Mouse (Mus musculus) ES-Bruce4 (cell line): ENCODE data around the gene Grin1. TPM values are rescaled to one million over a fixed set of nuclear protein-coding genes. Genes with fewer than 3 reads are reported as not detected.

ENCODE experiments used
- H3K27ac ChIP-seq: 2 replicates; pipeline ENCODE4 v1.5.1; 2012; ENCODE audit warnings: low read length, inconsistent platforms; ENCODE audit not compliant: insufficient read depth
- H3K27me3 ChIP-seq: 2 replicates; pipeline ENCODE4 v1.6.1; 2012; ENCODE audit warnings: mild to moderate bottlenecking, low read length, inconsistent platforms; ENCODE audit not compliant: control insufficient read depth, poor library complexity, insufficient read depth, severe bottlenecking
- H3K36me3 ChIP-seq: 2 replicates; pipeline ENCODE4 v1.6.1; 2012; ENCODE audit warnings: inconsistent platforms, mild to moderate bottlenecking, low read length, moderate library complexity; ENCODE audit not compliant: control insufficient read depth, poor library complexity, insufficient read depth, severe bottlenecking
- H3K4me1 ChIP-seq: one replicate; pipeline ENCODE4 v1.8.1; 2011; ENCODE audit warnings: low read length; ENCODE audit not compliant: control insufficient read depth, insufficient read depth
- H3K4me3 ChIP-seq: 2 replicates; pipeline ENCODE4 v1.5.1; 2011; ENCODE audit warnings: low read depth, mild to moderate bottlenecking, low read length
- H3K9ac ChIP-seq: 2 replicates; pipeline ENCODE4 v1.6.1; 2012; ENCODE audit warnings: low read depth, mild to moderate bottlenecking, inconsistent platforms; ENCODE audit not compliant: poor library complexity, severe bottlenecking
- H3K9me3 ChIP-seq: replicated peaks from 2 replicates; pipeline ENCODE4 v1.6.1; 2012; ENCODE audit warnings: mild to moderate bottlenecking, low read length, inconsistent platforms; ENCODE audit not compliant: control insufficient read depth, poor library complexity, insufficient read depth, severe bottlenecking
- CTCF ChIP-seq: IDR thresholded peaks from one replicate; pipeline ENCODE4 v1.8.1; 2011; ENCODE audit warnings: low read depth, low read length
- EP300 ChIP-seq: IDR thresholded peaks from 2 replicates; pipeline ENCODE4 v1.6.1; 2011; ENCODE audit warnings: low read depth, low read length; ENCODE audit not compliant: insufficient read depth
- POLR2A ChIP-seq: IDR thresholded peaks from one replicate; pipeline ENCODE4 v1.8.1; 2011; ENCODE audit warnings: low read length; ENCODE audit not compliant: insufficient read depth
- polyA plus RNA-seq: library from polyadenylated mRNA; stranded (reverse); fragments of >200 nt; gene quantifications from 2 replicates; pipeline ENCODE4 v1.2.4, GENCODE M21; 2011; ENCODE audit warnings: low read depth; ENCODE audit not compliant: missing spikeins, insufficient read depth, insufficient read length

Gene Grin1
- 2.7 and 4.2 TPM in 2 replicates for polyA plus RNA-seq

DNA sequence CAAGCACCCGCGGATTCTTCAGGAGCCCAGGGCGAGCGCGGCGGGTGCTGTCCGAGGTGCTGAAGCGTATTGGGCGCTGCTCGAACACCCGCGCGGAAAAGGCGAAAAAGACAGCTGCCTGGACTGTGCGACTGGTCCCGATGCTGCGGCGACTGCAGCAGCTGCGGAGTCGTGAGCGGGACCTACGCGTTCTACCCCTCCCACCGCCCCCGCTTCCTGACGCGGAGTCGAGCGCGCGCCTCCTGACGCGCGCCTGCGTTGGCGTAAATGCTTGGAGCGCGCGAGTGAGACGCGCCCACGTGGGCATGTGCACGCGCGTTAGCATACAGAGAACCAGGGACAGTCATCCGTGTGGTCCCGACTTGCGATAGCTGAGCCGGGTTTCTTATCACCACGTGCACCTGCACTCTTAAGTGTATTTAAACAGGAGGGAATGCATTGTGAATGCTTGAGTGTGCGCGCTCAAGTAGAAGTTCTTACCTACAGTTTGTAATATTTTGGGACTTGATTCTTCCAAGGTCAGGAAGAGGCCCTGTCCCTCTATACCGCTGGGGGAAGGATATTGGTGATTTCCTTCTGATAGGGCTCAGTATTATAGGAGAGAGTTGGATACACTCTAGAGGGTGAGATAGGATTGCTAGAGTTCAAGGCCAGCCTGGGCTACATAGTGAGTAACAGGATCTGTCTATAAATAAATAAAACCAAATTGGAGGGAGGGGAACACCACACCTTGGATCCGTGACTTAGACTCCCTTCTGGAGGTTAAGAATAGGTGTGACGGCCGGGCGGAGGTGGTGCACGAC is at the start of gene Grin1:
Gene Grin1 (minus strand): TSS at position 217 of the 803 bp plus-strand sequence.
- no peaks in the 10 kb centered on the region for H3K4me1 ChIP-seq
- no peaks in the 10 kb centered on the region for H3K9me3 ChIP-seq
- H3K36me3 ChIP-seq = no peaks in the 10 kb centered on the region
- H3K27ac ChIP-seq = no peak within 1 kb of the TSS
- H3K4me3 ChIP-seq = peak within 1 kb of the TSS; percentile 48
- H3K9ac ChIP-seq = no peak within 1 kb of the TSS
- no peaks in the 10 kb centered on the region for H3K27me3 ChIP-seq
- TF ChIP-seq EP300 (no peak), POLR2A (no peak), CTCF (no peak)

DNA sequence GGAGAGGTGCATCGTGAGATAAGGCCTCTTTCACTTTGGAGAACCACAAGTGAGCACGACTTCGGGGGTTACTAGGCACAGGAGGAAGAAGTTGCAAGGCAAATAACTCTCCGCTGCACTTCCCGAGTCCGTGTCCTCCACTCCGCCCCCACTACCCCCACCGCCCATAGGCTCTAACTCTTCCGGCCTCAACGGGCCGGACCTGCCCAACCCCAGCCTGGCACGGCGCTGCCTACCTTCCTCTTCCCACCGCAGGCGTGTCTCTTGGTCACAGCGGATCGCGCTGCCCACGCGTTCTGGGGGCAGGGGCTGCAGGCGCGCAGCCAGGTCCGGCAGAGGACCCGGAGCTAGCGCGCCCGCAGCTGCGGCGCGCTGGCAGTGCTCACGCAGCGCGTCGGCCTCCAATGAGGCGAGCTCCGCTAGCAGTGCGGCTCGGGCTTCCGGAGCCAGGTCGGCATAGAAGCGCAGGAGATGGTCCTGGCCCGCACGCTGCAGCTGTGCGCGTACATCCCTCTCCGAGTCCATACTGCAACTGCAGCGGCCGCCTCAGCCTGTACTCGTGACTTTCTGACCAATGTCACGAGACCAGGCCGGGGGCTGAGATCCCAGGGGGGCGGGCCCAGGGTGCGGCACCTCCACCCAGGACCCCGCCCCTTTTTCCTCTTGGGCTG is 46.2 kb upstream of the Grin1 start, which contains the start of gene Uap1l1:
Gene Uap1l1 (minus strand): TSS at position 592 of the 671 bp plus-strand sequence.
- Histone ChIP-seq H3K36me3 (peaks cover 14% of the 10 kb centered on the region), H3K27me3 (no peaks in the 10 kb centered on the region), H3K27ac (0 out of 2 replicates have a peak within 1 kb of the TSS, but pooled peaks have one; percentile 6), H3K4me3 (peak within 1 kb of the TSS; percentile 94), H3K9ac (peak within 1 kb of the TSS; percentile 75), H3K4me1 (peaks cover 3% of the 10 kb centered on the region), H3K9me3 (no peaks in the 10 kb centered on the region)
- TF ChIP-seq POLR2A (peak; percentile 91), CTCF (no peak), EP300 (0 out of 2 replicates have a peak, but pooled peaks have one; percentile 42)

DNA sequence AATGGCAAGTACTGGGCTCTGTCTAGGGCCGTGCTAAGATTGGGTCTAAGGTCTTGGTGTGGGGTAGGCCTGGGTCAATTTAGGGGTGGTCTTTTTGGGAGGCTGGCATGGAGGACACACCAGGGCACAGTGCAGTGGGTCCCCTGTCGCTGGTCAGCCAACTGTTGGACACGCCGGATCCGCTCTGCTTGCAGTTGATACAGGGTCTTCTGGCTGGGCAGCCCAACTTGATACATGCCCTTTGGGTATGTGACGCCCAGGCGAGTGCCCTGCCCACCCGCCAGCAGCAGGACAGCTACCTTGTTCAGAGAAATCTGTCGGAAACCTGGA is 45.7 kb upstream of the Grin1 start:
- TF ChIP-seq POLR2A (no peak), CTCF (no peak), EP300 (no peak)
- Histone ChIP-seq H3K27ac (no peak overlapping the region), H3K9me3 (no peaks in the 10 kb centered on the region), H3K4me3 (peak overlapping the region; percentile 94), H3K27me3 (no peaks in the 10 kb centered on the region), H3K36me3 (peaks cover 14% of the 10 kb centered on the region), H3K9ac (peak overlapping the region; percentile 75), H3K4me1 (peaks cover 3% of the 10 kb centered on the region)

DNA sequence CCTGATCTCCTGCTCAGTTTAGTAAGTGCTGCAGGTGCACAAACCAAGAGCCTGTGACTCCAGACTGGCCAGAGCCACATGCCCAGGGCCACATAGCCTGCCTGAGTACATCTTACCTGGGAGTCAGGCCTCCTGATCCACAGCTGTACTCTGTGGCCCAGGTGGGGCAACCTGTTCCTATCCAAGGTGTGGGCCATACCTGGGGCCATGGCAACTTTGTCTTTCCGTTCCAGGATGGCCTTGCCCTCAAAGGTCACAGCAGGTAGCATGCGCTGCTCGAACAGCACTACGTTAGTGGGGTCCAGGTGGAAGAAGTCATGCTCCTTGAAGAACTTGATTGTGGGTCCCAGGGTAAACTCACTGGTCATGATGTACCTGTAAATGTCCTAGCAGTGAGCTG is 45.3 kb upstream of the Grin1 start:
- Histone ChIP-seq H3K9ac (0 out of 2 replicates have a peak overlapping the region, but pooled peaks have one; percentile 75), H3K36me3 (peaks cover 14% of the 10 kb centered on the region), H3K27me3 (no peaks in the 10 kb centered on the region), H3K27ac (no peak overlapping the region), H3K4me3 (peak overlapping the region; percentile 94), H3K9me3 (no peaks in the 10 kb centered on the region), H3K4me1 (peaks cover 3% of the 10 kb centered on the region)
- TF ChIP-seq CTCF (no peak), EP300 (no peak), POLR2A (no peak)

DNA sequence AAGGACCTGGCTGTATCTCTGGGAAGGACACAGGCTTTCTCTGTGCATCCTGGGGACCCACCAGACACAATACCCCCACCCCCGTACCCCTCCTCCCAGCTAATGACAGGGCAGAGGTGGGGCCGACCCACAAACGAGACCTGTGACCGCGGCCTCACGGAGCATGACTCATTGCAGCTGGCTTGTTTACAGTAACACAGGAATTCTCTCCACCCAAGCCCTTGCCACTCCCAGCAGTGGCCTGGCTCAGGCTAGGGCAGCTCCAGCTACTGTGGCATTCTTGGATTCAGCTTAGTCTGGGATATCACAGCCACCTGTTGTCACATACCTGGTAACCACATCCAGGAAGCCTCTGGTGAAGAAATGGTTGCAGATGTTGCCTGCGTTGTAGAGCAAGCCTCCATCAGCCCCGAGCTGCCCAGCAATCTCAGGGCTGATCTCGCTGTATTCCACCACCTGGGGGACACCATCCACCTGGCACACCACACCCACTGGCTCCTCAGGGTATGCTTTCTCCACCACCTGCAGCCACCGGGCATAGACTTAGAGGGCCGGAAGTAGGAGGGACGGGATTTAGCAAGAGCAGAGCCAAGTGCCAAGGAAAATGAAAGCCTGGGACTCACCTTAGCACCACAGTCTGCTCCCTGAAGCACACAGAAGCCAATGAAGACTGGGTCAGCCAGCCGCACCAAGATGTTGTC is 44.6 kb upstream of the Grin1 start:
- Histone ChIP-seq H3K36me3 (peaks cover 14% of the 10 kb centered on the region), H3K27me3 (no peaks in the 10 kb centered on the region), H3K27ac (no peak overlapping the region), H3K9me3 (no peaks in the 10 kb centered on the region), H3K9ac (no peak overlapping the region), H3K4me3 (0 out of 2 replicates have a peak overlapping the region, but pooled peaks have one; percentile 1), H3K4me1 (peaks cover 3% of the 10 kb centered on the region)
- no peak for TF ChIP-seq EP300
- TF ChIP-seq POLR2A = no peak
- TF ChIP-seq CTCF = no peak
